Mouse (Mus musculus) neural tube, embryonic 10.5 days (tissue): ENCODE data around the gene Unc5a.
A peak's percentile ranks its signal among the peaks of the same experiment; 100 is the strongest.

Experiments used
- DNase-seq: peaks from one replicate; pipeline ENCODE4 v3.0.0-alpha.2; 2017; ENCODE audit warnings: low spot score; ENCODE audit errors: extremely low spot score

Unc5a gene

DNA sequence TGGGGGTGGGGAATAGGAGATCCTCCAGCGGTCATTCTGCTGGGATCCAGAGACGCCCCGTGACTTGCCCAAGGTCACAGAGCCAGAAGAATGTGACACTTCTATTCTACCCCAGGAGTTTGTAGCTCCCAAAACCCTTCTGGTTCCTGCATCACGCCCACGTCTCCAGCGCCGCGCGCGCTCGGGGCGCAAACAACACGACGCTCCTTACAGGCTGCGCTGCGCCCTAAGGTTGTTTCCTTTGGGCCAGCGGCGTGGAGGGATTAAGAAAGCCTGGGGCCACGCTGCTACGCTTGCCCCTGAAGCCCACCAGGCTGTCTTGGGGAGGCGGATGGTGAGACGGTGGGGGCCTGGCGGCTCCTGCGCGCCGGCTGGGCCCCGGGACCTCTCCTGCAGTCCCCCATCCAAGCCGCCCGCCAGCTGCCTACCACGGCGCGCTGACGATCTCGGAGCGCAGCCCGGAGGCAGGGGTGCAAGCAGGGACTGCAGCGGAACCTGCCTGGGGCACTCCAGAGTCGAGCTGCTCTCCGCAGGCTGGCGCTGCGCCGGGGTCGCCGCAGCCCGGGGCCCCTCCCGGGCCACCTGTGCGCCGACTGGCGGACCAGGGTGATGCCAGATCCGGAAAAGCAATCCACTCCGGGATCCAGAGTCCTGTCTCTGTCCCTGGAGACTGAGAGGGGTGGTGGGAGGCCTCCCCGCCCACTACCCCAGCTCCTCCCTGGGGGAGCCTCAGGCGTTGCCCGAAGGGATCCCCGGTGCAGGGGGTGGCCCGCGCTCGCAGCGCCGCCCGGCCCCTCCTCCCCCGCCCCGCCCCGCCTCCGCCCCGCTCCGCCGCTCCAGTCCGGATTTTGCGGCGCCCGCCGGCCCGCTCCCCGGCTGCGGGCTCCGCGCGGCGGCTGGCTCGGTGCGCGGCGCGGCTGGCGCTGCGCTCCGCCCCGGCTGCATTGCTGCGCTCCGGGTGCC is at the start of gene Unc5a:
TSS of gene Unc5a (plus strand) at position 881 of the 963 bp plus-strand sequence.
- peak; percentile 82 for DNase-seq

DNA sequence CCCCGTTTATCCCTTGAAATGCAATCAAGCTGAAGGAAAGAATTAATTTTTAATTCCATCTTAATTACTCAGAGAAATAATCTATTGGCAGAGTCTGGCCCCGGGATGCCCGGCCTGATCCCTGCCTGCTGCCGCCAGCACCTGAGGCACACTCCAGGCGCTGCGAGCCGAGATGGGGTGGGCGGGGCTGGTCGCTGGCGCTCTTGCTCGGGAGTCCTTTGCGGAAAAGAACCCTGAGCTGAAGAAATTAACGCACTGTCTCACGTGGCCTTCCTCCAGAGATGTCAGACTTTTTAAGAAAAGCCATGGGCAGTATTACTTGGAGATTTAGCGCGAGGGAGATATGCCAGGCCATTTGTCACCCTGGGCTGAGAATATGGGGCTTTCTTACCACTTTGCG is 37.2 kb upstream of the Unc5a start:
- no peak for DNase-seq

DNA sequence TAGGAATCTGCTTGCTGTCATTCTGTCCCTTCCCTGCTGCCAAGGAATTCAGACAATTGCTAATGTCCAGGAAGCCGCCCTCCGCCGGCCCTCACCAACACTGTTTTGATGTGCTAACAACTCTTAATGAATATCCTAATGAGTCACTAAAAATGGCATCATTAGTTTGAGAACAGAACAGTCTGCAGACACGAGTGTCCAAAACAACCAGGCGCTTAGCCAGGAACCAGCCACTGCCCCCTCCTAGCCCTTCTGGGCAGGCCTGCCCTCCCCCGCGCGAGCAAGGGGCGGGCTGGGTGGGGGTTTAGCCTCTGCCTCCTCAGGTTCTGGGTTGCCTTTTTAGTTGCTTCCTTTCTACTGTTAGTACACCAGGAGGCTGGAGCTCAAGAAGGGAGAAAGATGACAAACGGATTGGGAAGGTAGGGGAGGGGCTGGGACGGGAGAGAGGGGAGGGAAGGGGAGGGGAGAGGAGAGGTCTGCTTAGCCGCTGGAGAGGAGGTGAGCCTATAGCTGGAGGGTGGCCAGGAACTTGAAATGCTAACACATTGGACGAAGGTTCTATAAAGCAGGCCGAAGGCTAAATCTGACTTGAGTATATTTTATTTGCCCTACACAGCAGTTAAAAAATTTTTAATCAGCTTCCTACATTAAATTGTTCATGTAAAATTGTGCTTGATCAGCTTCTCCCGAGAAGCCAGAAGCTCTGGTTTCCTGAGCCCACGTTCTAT is 36.2 kb upstream of the Unc5a start:
- no peak for DNase-seq

DNA sequence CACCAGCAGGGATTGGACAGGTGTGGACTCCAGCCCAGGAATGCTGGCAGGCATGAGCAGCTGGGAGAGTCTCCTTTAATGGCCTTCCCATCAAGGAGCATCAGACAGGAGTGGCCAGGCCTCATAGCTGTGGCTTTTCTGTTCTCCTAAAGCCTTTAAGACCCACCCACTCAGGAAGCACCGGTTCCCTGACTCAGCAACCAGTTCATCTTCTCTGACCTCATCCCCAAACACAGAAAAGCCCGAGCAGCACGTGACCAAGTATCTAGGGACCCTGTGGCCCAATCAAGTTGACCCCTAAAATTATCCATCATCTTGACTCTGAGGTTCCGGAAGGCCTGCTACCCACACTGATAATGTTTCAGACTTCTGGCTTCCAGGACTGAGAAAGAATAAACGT is 32.6 kb upstream of the Unc5a start:
- DNase-seq, result no peak

DNA sequence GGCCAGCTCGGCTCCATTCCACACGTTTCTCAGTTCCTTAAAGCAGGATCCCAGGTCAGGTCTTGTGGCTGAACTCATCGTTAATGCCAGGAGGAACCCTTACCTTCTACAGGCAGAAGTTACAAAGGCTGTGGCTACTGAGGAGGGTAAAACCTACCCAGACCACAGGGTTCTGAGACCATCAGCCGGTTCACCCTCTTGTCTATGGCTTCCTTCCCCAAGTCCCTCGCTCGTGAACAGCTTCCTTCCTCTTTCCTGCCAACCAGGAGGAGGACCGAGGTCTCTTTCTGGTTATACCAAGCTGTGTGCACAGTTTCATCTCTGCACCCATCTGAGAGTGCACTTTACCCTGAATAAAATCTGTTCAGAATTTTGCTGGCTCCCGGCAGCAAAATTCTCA is 30.3 kb upstream of the Unc5a start:
- no peak for DNase-seq

DNA sequence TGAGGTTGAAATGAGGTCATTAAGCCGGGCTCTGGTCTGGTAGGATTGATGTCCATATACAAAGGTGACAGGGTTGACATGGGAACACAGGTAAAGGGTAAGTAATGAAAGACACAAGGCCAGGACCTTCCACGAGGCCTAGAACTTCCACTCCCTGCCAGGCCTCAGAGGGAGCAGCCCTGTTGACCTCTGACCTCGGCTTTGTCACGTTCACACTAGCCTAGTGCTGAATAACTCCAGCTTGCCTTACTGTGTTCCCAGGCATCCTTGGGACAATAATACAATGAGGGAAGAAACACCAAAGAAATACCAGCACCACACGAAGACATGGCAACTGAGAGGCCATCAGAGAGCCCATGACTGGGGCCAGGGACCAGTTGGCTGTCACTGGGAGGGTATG is 29.5 kb upstream of the Unc5a start:
- DNase-seq, result no peak

DNA sequence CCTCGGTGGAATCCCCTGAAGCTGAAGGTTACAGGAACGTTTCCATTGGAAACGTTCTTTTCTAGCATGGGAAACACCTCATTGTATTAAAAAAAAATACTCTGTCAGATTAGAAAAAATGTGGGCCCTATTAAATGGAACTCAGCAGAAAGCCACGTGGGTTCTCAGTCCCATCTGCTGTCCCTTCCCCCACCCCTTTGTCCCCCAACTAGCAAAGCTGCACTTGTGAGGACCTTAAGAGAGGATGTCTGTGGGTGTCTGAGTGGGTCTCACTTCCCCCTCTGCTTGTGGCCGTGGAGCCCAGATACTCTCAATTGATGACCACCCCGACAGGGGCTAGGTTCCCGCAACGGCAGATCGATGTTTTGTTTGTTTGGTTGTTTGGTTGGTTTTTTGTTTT is 27.5 kb upstream of the Unc5a start:
- DNase-seq, result no peak

DNA sequence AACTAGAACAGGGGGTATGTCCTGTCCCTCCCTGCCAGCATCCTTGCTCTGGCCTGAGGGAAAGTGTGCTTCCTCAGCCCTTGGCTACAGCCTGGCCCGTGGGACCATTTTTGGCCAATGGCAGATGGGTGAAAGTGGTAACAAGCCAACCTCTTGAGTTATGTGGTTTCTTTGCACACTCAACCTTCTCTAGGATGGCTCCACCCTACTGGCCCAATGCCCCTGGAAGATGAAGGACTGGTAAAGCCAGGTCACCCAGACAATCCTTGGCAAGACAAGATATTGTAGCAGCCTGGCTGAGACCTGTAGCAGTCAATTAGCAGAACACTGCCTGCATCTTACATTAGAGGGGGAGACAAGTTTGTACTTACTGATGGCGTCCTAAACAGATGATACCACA is 25.5 kb upstream of the Unc5a start:
- no peak for DNase-seq

DNA sequence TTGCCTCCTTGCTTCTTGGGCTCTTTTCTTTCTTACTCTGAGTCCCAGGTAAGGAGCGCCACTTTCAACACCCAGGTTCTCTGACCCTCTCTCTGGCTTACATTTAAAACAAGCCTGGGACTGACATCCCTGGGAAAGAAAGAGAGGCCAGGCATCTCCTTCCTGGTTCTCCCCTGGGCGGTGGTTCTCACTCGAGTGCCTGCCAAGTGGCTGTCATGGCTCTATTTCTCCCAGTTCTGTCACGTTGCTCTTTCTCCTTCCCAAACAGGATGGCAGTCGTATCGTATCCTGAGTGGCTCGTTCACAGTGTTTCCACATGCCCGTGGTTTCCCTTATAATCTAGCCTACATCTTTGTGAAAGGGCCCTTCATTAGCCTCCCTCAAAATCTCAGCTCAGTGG is 23.7 kb upstream of the Unc5a start:
- no peak for DNase-seq

DNA sequence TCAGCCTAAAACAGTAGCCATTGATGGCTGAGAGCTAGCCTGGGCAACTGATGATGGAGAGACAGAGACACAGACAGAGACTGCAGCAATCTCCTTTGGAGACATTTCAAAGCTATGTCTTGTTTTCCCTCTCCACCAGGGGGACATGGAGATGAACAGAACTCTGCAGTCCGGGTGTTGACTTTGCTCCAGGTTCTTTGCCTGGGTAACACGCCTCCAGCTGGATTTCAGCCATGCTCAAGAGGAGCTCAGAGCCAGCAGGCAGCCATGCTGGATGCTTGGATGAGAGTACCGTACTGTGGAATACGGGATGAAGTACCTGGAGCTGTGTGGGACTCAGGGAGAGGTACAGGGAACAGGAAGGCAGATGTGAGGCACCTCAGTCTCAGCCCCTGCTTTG is 22.6 kb upstream of the Unc5a start:
- no peak for DNase-seq

DNA sequence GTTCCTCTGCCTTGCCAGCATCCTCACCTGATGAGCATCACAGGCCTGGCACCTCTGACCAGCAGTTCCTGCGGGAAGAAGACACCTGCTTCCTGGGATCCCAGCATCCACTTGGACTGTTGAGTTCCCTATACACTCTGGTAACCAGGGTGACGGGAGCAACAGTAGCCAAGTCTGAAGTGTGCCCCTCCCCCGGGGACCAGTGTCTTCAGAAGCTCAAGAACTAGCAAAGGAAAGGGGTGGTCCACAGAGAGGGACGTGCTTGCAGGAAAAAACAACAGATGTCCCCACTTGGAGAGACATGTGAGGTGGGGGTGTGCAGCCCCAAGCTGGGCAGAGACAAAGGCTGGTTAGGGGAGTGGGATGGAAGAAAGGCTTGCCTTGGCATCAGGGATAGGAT is 19.1 kb upstream of the Unc5a start:
- no peak for DNase-seq

DNA sequence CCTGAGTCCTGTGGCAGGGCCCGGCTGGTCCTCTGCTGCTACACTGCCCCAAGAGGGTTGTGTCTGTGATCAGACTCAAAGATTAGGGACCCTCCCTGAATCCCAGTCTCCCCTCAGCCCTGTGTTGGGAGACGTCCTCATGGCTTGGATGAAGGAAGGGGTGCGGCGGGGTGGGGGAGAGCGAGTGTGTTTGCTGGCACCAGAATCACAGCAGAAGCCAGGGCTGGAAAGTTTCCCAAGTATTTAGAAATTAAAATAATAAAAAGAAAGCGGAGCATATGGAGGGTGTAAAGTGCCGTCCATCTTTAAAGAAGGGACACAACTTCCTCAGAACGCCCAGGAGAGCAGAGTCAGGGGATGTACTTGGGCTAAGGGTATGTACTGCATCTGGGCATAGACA is 14.3 kb upstream of the Unc5a start:
- DNase-seq, result no peak

DNA sequence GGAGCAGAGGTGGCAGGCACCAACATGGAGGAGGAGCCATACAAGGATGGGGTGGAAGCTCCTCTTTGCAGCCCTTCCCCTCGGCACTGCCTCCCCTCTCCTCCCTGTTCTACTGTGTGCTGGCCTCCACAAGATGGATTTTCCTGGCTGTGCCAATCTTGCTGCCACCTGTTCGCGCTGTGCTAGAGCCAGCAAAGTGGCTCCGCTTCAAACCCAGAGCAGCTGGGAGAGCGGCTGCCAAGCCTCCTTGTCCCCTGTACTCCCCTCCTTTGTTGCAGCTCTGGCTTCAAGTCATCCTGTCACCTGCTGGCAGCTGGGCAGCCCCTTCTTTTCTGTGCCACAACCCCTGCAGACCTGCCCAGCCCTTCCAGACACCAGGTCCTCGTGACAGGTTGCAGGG is 13.0 kb upstream of the Unc5a start:
- DNase-seq, result no peak

DNA sequence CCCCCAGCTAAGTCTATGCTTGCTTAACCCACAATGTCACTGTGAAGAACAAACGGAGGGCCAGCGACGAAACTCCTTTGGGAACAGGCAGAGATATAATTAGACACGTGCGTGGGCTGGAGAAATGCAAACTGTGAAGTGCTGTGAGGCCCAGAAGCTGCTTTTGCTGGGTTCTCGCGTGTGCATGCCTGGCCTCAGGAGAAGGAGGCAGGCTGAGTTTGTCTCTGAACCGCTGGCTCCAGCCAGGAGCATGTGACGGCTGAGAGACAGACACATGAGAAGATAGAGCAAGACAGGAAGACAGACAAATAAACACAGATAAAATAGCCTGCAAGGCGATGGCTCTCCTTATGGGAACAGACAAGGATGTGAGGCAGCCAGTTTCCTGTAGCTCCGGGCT is 11.3 kb upstream of the Unc5a start:
- DNase-seq, result no peak

DNA sequence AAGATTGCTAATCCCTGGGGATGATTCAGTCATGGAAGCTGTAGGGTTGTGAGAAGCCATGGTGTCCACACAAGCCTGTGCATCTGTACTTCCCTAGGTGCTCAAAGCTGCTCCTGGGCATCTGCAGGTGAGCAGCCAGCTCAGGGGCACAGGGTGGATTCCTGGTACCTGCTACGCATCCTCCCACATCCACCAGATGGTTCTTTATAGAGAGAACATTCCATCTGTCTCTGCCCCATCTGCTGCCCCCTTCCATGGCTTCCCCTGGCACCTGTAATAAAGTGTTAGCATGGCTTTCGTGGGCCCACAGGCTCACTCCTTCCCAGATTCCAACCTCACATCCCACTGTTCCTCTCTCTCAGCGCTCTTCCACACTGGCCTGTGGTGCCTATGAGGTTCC is 10.7 kb upstream of the Unc5a start:
- DNase-seq, result no peak

DNA sequence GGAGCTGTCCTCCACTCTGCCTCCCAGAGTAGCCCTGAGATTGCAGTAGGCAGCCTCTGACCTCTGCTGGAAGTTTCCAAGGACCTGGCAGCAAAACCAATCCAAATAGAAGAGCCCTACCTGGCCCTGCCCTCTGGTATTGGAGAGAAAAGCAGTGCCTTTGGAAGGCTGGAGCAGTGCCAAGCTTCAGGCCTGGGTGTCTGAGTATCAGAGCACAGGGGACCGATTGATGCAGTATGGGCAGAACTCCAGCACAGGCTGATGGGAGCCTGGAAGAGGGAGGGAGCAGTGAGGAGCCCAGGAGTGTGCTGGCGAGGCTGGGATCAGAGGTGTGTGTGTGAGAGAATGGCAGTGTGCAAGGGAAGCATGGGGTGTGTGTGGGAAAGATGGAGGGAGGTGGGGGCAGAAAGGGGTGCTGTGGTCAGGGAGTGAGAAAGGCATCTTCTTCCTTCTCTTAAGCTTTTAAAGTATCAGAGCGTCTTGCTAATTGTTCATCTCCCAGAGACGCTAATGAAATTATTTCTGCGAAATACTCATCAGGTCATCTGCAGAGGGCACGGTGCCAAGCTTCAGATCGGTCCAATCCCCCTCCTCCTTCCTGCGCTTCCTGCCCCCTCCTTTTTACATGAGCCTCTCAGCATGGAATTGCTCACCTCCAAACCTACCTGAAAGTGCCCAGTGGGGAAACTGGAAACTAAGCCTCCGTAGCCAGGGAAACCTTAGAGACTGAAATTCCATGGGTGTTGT is 4.6 kb upstream of the Unc5a start:
- DNase-seq, result no peak

DNA sequence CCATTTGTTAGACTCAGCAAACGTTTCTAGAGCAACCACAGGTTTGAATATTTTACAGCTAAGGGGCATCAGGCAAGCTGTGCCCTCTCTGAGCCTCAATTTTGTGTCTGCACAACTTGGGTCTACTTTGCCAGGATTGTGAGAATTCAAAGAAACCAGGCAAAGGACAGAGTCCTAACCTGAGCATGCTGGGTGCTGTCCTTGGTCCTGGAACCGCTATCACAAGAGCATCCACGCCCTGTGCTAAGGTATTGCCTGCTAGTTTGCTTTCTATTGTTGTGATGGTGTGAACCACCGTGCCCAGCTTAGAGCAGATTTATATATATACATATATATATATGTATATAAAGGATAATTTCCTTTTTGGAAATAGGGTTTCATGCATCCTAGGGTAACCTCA is 3.9 kb upstream of the Unc5a start:
- no peak for DNase-seq

DNA sequence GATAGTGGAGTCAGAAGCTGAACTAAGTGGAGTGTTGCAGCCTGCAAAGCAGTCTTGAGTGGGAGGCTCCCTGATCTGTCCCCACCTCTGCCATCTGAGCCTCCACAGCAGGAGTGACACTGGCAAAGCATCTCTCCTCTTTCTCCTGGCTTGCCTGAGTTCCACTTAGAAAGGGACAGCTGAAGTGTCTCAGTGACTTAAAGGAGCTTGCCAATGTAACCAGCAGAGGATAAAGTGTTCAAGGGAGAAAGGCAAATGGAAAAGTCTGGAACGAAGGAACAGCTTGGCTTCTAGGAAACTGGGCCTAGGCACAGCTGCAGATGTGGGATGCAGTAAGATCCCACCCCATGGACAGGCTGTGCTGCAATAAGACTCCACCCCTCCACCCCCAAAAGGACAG is 2.8 kb upstream of the Unc5a start:
- no peak for DNase-seq

DNA sequence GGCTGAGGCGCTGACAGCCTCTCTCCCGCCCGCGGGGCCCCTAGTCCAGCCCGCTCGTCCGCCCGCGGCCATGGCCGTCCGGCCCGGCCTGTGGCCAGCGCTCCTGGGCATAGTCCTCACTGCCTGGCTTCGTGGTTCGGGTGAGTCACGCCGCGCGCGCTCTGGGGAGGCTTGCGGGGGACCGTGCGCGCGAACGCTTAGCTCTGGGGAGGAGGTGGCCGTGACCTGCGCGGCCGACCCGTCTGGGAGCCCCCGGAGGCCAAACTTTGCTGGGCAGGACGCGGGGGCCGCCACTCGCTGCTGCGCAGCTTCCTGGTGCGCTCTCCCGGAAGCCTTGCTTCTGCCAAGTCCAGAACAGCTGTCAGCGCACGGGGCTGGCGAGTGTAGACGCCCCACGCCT is 381 bp downstream of the Unc5a start:
- peak; percentile 78 for DNase-seq

DNA sequence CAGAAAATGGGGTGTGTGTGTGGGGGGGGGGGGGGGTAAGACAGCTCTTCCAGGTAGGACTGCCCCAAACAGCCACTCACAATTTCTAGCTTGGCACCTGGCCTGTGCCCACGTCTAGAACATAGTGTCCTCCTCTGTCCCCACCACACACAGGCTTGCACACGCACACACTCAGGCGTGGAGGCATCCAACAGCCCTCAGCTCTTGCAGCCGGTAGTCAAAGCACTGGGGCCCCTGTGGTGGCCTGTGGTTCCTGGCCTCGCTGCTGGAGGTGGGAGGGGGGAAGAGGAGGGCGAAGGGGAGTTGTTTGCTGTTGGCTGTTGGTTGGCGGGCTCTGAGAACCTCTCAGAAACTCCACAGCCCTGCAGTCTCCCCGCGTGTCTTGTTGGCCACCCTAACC is 920 bp downstream of the Unc5a start:
- no peak for DNase-seq

DNA sequence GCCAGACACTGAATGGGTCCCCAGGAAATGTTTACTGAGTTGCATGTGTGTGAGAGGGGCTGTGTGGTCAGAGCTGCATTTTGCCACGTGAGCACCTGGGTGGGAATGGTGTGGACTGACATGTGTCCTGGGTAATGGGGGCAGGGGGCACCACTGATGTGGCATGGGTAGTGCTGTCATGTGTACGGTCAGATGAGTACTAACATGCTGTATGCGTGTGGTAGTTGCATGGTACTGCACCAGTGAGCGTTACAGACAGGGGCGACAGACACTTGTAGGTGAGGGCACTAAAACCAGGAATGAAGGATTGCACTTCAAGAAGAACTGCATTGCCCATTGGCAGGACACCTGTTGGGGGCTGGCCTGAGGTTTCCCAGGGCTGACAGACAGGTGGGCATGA is 2.0 kb downstream of the Unc5a start:
- DNase-seq, result no peak

DNA sequence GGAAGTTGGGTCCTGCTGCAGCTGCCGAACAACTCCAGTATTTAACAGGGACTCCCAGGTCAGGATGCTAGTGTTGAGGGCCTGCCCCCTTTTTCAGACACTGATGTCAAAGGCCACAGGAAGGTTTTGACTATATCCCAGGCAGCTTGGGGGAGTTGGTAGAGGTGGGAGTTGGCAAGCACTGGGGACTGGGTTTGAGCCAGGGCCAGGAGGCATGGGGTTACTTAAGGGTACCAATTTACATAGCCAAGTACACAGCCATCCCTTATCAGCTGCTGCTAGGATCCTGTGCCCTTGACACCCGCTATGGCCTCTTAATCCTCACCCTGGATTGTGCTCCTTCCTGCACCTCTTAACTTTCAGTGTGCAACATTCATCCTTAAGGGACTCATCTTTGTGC is 5.5 kb downstream of the Unc5a start:
- DNase-seq, result no peak
